Mouse (Mus musculus): ENCODE results near the gene Ccdc152.

Gene Ccdc152

DNA sequence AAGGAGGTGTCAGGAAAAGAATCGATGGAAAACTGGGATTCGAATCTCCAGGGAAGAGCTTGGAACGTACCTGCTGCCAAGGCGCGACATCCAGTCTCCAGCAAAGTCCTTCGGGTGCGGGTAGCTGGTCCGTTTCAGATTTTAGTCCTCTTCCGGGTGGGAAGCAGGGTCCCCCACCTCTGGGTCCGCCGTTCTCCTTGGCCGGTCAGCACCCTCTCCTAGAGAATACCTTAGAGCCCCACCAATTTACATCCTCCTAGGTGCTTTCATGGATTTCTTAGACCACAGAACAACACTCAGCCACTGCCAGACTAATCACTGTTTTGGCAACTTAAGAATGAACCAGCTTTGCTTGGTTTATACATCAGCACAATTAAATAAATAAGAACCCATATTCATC lies at the start of gene Ccdc152:
Gene Ccdc152, minus strand, starts transcription at position 101 of the 400 bp plus-strand sequence.
- no peak for DNase-seq (ENCODE audit: low spot score)

- no peak for DNase-seq (ENCODE audit: low spot score)
These were observed 46.2 kb upstream of the Ccdc152 start for GRCm38 (mm10) chr15:3349306-3350064.

- no peak for DNase-seq (ENCODE audit: low spot score)
These were observed 43.4 kb upstream of the Ccdc152 start for GRCm38 (mm10) chr15:3346682-3347081.

DNA sequence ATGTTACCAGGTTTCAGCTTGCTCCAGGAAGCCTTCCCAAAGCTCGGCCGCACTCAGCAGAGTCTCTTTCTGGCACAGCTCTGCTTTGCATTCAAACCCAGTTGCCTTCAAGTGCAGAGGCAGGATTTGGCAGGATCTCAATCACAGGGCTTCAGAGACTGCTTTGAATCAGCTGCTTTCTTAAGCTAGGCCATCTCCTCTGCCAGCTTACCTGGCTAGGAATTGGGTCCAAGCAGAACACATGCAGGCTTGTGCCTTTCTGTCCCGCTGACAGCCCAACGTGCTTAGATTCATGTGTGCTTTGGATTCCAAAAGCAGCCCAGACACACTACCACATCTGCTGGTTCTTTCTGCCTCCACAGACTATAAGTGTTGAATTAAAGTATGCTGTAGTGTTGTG lies 41.2 kb upstream of the Ccdc152 start:
- no peak for DNase-seq (ENCODE audit: low spot score)

- no peak for DNase-seq (ENCODE audit: low spot score)
These were observed 38.7 kb upstream of the Ccdc152 start for GRCm38 (mm10) chr15:3341806-3342582.

DNA sequence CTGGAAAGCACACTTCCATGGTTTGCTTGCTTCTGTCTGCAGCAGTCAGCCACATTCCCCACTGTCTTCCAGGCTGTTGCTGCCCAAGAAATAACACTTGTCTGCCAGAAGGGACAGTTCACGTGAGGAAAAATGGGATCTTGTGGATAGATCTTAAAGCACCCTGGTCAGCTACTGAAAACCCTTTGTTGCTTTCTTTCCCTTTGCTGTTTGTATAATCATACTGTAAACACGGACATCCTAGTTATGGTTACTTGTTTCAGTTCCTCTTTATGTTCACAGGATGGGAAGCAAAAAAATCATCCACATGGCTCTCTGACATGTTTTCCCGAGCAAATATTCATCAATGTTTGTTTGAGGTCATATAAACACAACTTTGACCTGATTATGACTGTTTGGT lies 36.5 kb upstream of the Ccdc152 start:
- no peak for DNase-seq (ENCODE audit: low spot score)

DNA sequence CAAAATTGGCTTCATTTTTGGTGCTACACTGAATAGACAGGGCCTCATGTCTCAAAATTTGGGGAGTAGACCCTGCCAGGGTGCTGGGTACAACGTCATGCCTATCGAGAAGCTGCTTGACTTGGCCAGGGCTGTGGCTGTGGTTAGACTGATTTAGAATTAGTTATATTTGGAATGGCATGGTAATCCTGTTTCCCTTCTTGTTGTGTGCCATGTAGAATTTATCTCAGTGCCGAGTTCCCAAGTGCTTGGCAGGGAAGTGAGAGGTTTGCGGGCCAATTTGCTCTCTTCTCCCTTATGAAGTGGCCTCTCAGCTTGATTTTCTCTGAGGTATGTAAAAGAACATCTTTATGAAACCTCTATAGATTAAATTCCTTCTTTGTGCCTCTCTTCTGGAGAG lies 29.2 kb upstream of the Ccdc152 start:
- no peak for DNase-seq (ENCODE audit: low spot score)

GRCm38 (mm10) chr15:3331813-3332212 lies 28.5 kb upstream of the Ccdc152 start:
- no peak for DNase-seq (ENCODE audit: low spot score)

DNA sequence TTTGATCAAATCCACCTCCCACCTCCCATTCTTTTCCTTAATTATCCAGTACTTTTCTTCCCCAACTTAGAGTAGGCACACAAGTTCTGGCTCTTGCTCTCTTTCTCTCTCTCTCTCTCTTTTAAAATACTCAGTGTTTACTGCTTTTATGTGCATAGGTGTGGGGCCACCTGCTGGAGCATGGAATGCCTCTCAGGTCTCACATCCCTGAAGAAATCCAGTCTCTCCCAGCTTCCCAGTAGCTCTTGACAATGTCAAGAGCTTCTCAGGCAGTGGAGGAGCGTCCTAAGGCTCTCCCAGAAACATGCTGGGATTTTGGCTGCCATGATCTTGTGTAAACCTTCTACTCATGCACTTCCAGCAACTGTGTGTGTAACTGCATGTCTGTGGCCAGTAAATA lies 27.0 kb upstream of the Ccdc152 start:
- no peak for DNase-seq (ENCODE audit: low spot score)

- no peak for DNase-seq (ENCODE audit: low spot score)
These were observed 19.7 kb upstream of the Ccdc152 start for GRCm38 (mm10) chr15:3323041-3323440.

DNA sequence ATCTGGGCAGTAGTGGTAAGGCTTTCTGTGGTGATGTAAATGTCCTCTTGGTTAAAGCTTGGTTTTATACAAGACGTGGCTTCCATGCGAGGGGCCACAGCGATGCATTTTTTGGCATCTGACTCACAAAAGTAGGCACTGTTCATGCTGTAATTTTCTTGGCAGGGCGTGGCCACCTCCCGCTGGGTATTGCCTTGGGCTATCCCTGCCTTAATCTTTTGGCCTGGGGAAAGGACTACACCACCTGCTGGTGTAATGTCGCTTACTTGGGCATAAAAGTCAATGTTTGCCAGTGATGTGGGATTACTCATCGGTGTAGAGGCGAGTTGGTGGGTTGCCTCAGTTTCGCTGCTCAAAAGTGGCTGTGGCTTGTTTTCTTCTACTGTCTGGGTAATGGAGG lies 16.6 kb upstream of the Ccdc152 start:
- DNase-seq (ENCODE audit: low spot score), result no peak

- no peak for DNase-seq (ENCODE audit: low spot score)
These were observed 13.3 kb upstream of the Ccdc152 start for GRCm38 (mm10) chr15:3316617-3317016.

- DNase-seq (ENCODE audit: low spot score), result no peak
These were observed 9.6 kb upstream of the Ccdc152 start for GRCm38 (mm10) chr15:3312937-3313336.

GRCm38 (mm10) chr15:3309856-3310255 lies 6.5 kb upstream of the Ccdc152 start:
- DNase-seq (ENCODE audit: low spot score), result no peak

DNA sequence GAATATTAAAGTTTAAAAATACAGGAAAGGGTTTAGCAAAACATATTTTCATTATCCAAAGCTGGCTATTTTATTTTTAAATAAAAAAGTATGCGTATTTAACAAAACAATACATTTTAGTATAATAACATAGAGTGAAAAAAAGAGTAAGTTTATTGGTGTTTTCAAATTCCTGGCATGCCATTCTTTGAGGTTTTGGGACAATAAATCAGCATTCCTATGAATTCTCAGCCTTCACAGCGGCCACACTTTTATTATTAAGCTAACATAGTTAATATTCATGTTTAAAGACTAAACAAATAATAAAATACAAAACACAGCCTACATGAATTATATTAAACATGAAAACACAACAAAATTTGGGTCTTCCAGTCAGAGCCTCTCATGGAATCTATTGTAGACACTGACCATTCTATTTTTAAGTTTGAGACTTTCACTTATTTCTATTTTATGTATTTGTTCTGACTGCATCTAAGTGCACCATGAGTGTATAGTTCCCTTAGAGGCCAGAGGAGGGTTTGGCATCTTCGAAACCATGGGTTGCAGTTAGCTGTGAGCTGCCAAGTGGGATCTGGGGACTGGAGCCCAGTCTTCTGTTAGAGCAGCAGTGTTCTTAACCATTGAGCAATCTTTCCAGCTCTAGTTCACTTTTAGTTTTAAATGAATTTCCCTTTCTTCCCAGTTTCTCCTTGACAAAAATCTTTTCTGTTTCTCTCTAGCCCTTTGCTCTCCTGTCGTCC lies 2.8 kb downstream of the Ccdc152 start:
- DNase-seq (ENCODE audit: low spot score), result no peak

- DNase-seq (ENCODE audit: low spot score), result no peak
These were observed 5.7 kb downstream of the Ccdc152 start for GRCm38 (mm10) chr15:3297615-3298014.

DNA sequence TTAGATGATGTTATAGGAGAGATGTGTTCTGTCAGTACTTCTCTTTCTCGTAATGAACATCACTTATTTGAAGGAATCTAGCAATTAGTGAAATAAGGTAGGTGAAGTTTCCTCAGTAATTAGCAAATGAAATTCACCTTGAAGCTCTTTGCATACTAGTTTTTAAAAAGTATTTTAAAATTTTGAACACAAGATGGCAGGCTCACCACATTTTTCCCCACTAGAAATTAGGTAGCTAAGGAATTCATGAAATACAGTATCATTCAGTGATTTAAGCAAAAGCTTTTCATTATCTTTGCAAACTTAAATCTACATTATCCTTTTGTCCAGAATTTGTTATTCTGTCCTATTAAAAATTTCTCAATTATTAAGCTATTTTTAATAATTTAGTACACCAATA lies 7.3 kb downstream of the Ccdc152 start:
- no peak for DNase-seq (ENCODE audit: low spot score)

DNA sequence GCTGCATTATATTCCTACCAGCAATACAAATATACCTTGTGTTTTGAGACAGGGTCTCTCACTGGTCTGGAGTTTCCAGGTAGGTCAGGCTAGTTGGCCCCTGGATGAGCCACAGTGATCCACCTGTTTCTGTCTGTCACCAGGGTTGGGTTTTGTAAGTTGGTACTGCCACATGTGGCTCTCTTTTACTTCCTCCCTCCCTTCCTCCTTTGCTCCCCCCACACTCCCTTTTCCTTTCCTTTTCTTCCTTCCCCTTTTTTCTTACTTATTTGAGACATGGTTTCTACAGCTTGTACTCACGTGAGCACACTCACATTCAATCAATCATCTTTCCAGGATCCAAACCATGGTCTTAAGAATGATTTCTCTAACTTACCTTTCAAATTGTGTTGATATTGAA lies 9.8 kb downstream of the Ccdc152 start:
- no peak for DNase-seq (ENCODE audit: low spot score)

- no peak for DNase-seq (ENCODE audit: low spot score)
These were observed 12.9 kb downstream of the Ccdc152 start for GRCm38 (mm10) chr15:3290435-3290834.

GRCm38 (mm10) chr15:3286032-3286431 lies 17.3 kb downstream of the Ccdc152 start:
- no peak for DNase-seq (ENCODE audit: low spot score)

DNA sequence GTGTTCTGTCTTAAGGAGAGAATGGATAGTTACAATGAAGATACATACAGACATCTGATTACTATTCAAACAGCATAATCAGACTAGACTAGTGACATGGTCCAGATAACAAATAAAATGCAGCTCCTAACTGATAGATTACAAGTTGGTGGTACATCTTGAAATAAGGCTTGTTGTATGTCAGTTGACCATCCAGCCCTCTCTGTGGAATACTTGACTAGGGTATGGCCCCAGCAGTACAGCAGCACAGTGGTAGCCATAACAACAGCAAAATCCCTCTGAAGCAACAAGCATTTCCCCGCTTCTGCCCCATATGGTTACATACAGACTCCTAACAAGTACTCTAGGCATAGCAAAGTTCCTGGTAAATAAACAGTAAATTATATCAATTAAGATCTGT lies 21.6 kb downstream of the Ccdc152 start:
- no peak for DNase-seq (ENCODE audit: low spot score)

DNA sequence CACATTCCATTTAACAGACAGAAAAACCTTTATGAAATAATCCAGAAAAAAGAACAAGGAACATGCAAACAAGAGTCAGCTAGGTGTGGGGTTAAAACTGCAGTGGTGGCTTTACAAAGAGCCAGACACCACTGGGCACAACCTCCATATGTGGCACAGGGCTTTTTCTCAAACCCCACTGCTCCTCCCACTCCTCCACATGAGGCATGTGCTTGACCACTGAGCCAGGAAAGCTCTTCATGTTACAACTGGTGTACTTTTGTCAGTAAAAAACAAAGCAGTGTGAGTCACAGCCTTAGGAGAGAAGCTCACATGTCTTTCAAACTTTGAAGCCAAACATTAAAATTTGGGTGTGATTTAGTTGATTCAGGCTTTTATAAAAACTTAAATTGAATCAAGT lies 22.1 kb downstream of the Ccdc152 start:
- DNase-seq (ENCODE audit: low spot score), result no peak

DNA sequence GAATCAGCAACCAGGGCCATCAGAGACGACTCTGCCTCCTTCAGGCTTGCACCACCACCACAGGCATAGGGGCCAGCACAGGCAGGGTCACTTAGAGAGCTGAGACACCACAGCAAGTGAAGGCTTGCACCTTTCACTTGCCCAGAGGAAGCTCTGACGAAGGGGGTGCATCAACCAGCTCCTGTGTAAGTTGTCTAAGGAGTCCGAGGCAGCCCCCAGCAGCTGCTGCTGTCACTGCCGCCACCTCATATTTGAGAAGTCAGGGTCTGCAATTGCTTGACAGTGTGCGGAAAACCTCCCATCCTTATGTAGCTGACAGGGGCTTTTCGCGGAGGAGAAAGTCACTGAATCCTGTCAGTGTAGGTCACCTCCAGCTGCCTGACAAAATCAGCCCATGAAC lies 24.1 kb downstream of the Ccdc152 start:
- no peak for DNase-seq (ENCODE audit: low spot score)
